Mouse (Mus musculus) stomach, embryonic 15.5 days (tissue): ENCODE measurements around the gene Pzp. TPM values are rescaled to one million over a fixed set of nuclear protein-coding genes. Genes with fewer than 3 reads are reported as not detected.

Experiments used
- ATAC-seq: fragments of 200-750 bp; cut with Nextera tagmentation; 2 replicates; pipeline ENCODE4 v1.8.0; 2017; ENCODE audit warnings: low read depth, moderate number of reproducible peaks, moderate TSS enrichment; ENCODE audit not compliant: insufficient read depth, low FRiP score
- H3K27ac ChIP-seq: fragments of 300-500 bp; sonication (generic); 2 replicates; pipeline ENCODE4 v1.5.1; 2015; ENCODE audit warnings: mild to moderate bottlenecking, inconsistent platforms
- H3K27me3 ChIP-seq: fragments of 300-500 bp; sonication (generic); replicated peaks from 2 replicates; pipeline ENCODE4 v1.6.1; 2015; ENCODE audit warnings: inconsistent platforms
- H3K36me3 ChIP-seq: fragments of 300-500 bp; sonication (generic); 2 replicates; pipeline ENCODE4 v1.6.1; 2015; ENCODE audit warnings: inconsistent platforms
- H3K4me1 ChIP-seq: fragments of 300-500 bp; sonication (generic); 2 replicates; pipeline ENCODE4 v1.6.1; 2015; ENCODE audit warnings: inconsistent platforms
- H3K4me2 ChIP-seq: fragments of 300-500 bp; sonication (generic); 2 replicates; pipeline ENCODE4 v1.6.1; 2015; ENCODE audit warnings: mild to moderate bottlenecking, inconsistent platforms
- H3K4me3 ChIP-seq: fragments of 300-500 bp; sonication (generic); replicated peaks from 2 replicates; pipeline ENCODE4 v1.5.1; 2015; ENCODE audit warnings: inconsistent platforms
- H3K9ac ChIP-seq: fragments of 300-500 bp; sonication (generic); 2 replicates; pipeline ENCODE4 v1.6.1; 2015; ENCODE audit warnings: inconsistent platforms
- H3K9me3 ChIP-seq: fragments of 300-500 bp; sonication (generic); 2 replicates; pipeline ENCODE4 v1.6.1; 2016; ENCODE audit warnings: inconsistent platforms
- WGBS: fragments of 180-500 bp; shearing (Covaris S2); methylation state at CpG from one replicate; pipeline ENCODE4 v1.1.7; 2015; 5-methylcytosine and 5-hydroxymethylcytosine counted together
- polyA plus RNA-seq: library from polyadenylated mRNA; unstranded; fragments of >200 nt; fragmentation: Nextera tagmentation; extraction: Ambion mirVana; gene quantifications from 2 replicates; pipeline ENCODE4 v1.2.1, GENCODE M21; 2015

Pzp gene
- polyA plus RNA-seq, 1 experiment from 2014 or later: 10.6 TPM

GRCm38 (mm10) chr6:128525801-128526200, 719 bp downstream of the Pzp start:
- Histone ChIP-seq H3K4me2 (no peak overlapping the region), H3K27ac (no peak overlapping the region), H3K9ac (no peak overlapping the region), H3K4me3 (no peak overlapping the region), H3K4me1 (no peaks in the 10 kb centered on the region), H3K9me3 (no peaks in the 10 kb centered on the region), H3K27me3 (no peaks in the 10 kb centered on the region), H3K36me3 (no peaks in the 10 kb centered on the region)
- ATAC-seq: no peak
- 81% methylated on average over 4 of the region's 4 CpGs for WGBS

GRCm38 (mm10) chr6:128523360-128523759, 3.2 kb downstream of the Pzp start:
- no peak for ATAC-seq
- 69% methylated on average over 3 of the region's 3 CpGs for WGBS
- Histone ChIP-seq H3K4me2 (no peak overlapping the region), H3K36me3 (no peaks in the 10 kb centered on the region), H3K4me1 (no peaks in the 10 kb centered on the region), H3K27ac (no peak overlapping the region), H3K9ac (no peak overlapping the region), H3K9me3 (no peaks in the 10 kb centered on the region), H3K27me3 (no peaks in the 10 kb centered on the region), H3K4me3 (no peak overlapping the region)

DNA sequence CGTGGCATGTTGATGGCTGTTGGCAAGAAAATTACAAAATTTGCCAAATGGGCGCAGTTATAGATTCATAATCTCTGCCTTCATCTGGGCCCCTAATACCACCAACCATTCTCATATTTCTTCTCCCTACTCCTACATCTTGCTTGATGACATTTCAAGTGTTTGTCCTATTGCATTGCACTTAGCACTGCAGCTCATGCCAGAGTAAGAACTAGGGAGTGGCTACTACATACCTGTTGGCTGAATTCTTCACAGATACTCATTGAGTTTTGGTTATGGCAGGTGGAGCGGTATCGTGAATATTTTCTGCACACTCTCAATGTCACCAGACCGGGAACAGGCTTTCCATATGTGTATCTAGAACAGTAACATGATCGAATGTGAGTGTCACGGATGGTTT, 7.4 kb downstream of the Pzp start:
- Histone ChIP-seq H3K36me3 (no peaks in the 10 kb centered on the region), H3K27me3 (no peaks in the 10 kb centered on the region), H3K4me3 (no peak overlapping the region), H3K4me2 (no peak overlapping the region), H3K4me1 (no peaks in the 10 kb centered on the region), H3K9ac (no peak overlapping the region), H3K27ac (no peak overlapping the region), H3K9me3 (no peaks in the 10 kb centered on the region)
- WGBS: 86% methylated on average over 7 of the region's 7 CpGs
- no peak for ATAC-seq

- no peaks in the 10 kb centered on the region for H3K36me3 ChIP-seq
Measured at GRCm38 (mm10) chr6:128505676-128506236, 20.8 kb downstream of the Pzp start.

GRCm38 (mm10) chr6:128504743-128505142, 21.8 kb downstream of the Pzp start:
- Histone ChIP-seq H3K36me3 (no peaks in the 10 kb centered on the region), H3K4me2 (no peak overlapping the region), H3K27ac (no peak overlapping the region), H3K9me3 (no peaks in the 10 kb centered on the region), H3K4me1 (no peaks in the 10 kb centered on the region), H3K27me3 (no peaks in the 10 kb centered on the region), H3K4me3 (no peak overlapping the region), H3K9ac (no peak overlapping the region)
- ATAC-seq: no peak
- 60% methylated on average over 5 of the region's 5 CpGs for WGBS

More at GRCm38 (mm10) chr6:128505676-128506236, 20.8 kb downstream of the Pzp start:
- Histone ChIP-seq H3K27me3 (no peaks in the 10 kb centered on the region), H3K4me2 (no peak overlapping the region), H3K4me3 (no peak overlapping the region), H3K9ac (no peak overlapping the region), H3K9me3 (no peaks in the 10 kb centered on the region), H3K4me1 (no peaks in the 10 kb centered on the region), H3K27ac (no peak overlapping the region)
- 73% methylated on average over 2 of the region's 2 CpGs for WGBS
- ATAC-seq: no peak

DNA sequence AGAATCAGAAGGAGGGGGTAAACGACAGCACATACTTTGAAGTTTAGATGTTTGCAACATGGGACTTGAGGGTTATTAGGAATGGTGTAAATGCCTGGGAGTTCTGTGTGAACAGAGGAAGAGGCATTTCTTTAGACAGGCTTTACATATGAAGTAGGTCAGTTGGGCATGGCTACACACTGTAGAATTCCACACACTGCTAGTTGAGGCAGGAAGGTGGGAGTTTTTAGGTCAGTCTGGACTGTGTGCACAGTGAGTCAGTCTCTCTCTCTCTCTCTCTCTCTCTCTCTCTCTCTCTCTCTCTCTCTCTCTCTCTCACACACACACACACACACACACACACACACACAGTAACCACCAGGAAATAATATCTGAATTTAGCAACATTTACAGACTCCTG, 31.2 kb downstream of the Pzp start:
- no peak for ATAC-seq
- WGBS: 76% methylated on average over 1 of the region's 1 CpGs
- H3K9me3 ChIP-seq: no peaks in the 10 kb centered on the region

DNA sequence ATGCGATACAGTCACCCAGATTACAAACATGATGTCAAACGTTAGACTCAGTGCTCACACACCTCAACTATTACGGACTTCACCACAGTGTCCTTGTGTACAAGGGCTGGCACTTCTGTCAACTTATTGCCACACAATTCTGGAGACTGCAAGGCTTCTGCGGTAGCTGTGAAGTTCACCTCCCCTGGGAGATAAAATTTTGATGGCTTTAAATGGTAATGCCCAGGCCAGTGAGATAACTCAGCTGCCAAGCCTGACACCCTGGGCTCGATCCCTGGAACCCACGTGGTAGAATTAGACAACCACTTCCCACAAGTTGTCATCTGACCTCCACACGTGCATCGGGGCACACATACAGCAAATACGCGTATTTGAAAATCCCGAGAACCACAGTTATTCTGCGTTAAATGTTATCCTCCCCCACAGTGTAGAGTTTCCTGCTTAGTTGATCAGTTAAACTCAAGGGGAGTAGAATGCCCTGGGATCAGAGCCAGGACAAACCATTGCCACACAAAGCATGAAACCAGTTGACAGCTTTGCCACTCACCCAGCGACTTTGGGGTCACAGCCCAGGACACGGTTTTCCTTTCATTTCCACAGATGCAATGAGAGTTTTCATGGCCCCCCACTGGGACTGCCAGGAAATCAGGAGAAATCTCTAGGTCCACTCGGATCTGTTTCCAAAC, 31.7 kb downstream of the Pzp start:
- Histone ChIP-seq H3K4me1 (no peaks in the 10 kb centered on the region), H3K4me3 (no peak overlapping the region), H3K9ac (no peak overlapping the region), H3K9me3 (no peaks in the 10 kb centered on the region), H3K4me2 (no peak overlapping the region), H3K36me3 (no peaks in the 10 kb centered on the region), H3K27ac (no peak overlapping the region), H3K27me3 (no peaks in the 10 kb centered on the region)
- no peak for ATAC-seq
- 68% methylated on average over 15 of the region's 15 CpGs for WGBS

More for the DNA sequence above, 31.2 kb downstream of the Pzp start:
- H3K27ac ChIP-seq: no peak overlapping the region
- H3K9ac ChIP-seq: no peak overlapping the region
- H3K4me1 ChIP-seq: no peaks in the 10 kb centered on the region
- no peak overlapping the region for H3K4me2 ChIP-seq
- H3K27me3 ChIP-seq: no peaks in the 10 kb centered on the region
- H3K36me3 ChIP-seq: no peaks in the 10 kb centered on the region
- no peak overlapping the region for H3K4me3 ChIP-seq

- Histone ChIP-seq H3K27ac (no peak overlapping the region), H3K4me3 (no peak overlapping the region), H3K9ac (no peak overlapping the region), H3K36me3 (no peaks in the 10 kb centered on the region), H3K4me2 (no peak overlapping the region), H3K27me3 (no peaks in the 10 kb centered on the region), H3K4me1 (no peaks in the 10 kb centered on the region), H3K9me3 (no peaks in the 10 kb centered on the region)
- no peak for ATAC-seq
- WGBS: 82% methylated on average over 4 of the region's 4 CpGs
Measured at GRCm38 (mm10) chr6:128491916-128492315, 34.6 kb downstream of the Pzp start.

DNA sequence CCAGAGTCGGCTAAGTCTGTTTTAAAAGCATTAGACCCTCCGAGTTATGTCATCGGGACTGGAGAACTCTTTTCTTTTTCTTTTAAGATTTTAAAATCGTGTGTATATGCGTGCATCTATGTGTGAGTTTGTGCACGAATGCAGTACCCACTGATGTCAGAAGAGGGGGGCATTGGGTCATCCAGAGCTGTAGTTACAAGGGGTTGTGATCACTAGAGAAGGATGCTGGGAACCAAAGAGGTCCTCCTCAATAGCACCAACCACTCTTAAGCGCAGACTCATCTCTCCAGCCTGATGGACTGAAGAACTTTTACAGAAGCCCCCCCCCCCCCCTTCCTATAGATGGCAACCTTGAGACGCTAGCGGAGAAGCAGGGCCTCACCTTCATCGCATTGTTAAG, 36.4 kb downstream of the Pzp start:
- no peak overlapping the region for H3K4me3 ChIP-seq
- no peaks in the 10 kb centered on the region for H3K36me3 ChIP-seq
- no peaks in the 10 kb centered on the region for H3K4me1 ChIP-seq
- H3K27ac ChIP-seq: no peak overlapping the region
- no peaks in the 10 kb centered on the region for H3K9me3 ChIP-seq
- no peak overlapping the region for H3K9ac ChIP-seq
- no peak for ATAC-seq
- no peaks in the 10 kb centered on the region for H3K27me3 ChIP-seq
- H3K4me2 ChIP-seq: no peak overlapping the region
- 91% methylated on average over 10 of the region's 10 CpGs for WGBS

DNA sequence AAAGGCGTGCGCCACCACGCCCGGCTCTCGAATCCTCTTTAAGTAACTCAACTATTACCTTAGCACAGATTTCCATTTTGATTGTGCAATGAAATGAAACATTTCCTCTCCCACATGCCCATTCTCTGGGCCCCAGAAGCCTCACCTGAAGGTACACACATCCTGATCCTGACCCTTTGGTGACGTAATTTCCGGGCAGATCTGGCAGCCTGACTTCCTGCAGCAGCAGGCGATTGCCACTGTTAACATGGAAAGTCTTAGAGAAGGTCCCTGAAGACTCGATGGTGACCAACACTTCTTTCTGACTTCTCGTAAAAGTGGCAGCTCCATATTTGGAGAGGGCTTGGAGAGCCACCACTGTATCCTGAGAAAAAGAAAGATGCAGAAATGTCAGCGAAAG, 38.8 kb downstream of the Pzp start:
- Histone ChIP-seq H3K9me3 (no peaks in the 10 kb centered on the region), H3K27ac (no peak overlapping the region), H3K4me2 (no peak overlapping the region), H3K27me3 (no peaks in the 10 kb centered on the region), H3K4me3 (no peak overlapping the region), H3K36me3 (no peaks in the 10 kb centered on the region), H3K9ac (no peak overlapping the region), H3K4me1 (no peaks in the 10 kb centered on the region)
- WGBS: 88% methylated on average over 11 of the region's 11 CpGs
- ATAC-seq: no peak

DNA sequence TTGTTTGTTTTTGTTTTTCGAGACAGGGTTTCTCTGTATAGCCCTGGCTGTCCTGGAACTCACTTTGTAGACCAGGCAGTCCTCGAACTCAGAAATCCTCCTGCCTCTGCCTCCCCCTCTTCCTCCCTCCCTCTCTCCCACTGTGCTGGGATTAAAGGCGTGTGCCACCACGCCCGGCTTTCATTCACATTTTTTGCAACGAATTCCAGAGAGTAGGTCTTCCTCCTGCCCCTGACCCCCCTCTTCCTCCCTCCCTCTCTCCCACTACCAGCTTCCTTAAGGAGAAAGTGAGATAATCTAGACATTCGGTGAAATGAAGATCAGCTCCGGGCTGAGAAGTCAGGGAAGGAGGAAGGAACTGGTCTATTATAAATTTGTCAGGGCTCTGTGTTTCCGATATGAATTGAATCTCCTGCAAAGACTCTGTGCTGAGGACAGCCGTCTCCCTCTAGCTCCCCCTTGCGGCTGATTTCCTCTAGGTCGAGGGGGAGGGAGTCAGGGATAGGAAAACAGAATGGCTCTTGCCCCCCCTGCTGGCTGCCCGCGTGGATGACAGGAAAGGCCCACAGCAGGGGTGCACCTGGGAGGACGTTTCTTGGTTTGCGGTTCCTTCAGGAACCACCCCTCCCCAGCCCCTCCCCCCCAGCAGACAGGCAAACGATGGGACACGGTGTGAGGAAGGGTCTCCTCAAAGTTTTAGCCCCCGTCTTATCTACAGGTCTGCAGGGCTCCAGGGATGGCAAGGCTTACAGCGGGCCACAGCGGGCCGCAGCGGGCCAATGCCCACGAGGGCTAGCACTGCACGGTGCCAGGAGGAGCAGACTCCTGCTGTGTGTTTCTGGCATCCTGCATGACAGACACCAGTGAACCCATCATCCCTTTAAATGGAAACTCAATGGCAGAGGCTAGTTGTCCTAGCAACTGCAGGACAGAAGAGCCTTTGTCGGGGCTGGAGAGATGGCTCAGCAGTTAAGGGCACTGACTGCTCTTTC, 46.8 kb downstream of the Pzp start:
- WGBS: 16% methylated on average over 26 of the region's 26 CpGs
- H3K9ac ChIP-seq: no peak overlapping the region
- ATAC-seq: peak; percentile 89

GRCm38 (mm10) chr6:128477495-128477894, 49.0 kb downstream of the Pzp start:
- H3K9me3 ChIP-seq: no peaks in the 10 kb centered on the region
- H3K9ac ChIP-seq: no peak overlapping the region
- H3K27me3 ChIP-seq: no peaks in the 10 kb centered on the region
- no peak overlapping the region for H3K4me3 ChIP-seq
- 26% methylated on average over 4 of the region's 4 CpGs for WGBS
- H3K27ac ChIP-seq: no peak overlapping the region
- no peak overlapping the region for H3K4me2 ChIP-seq
- no peaks in the 10 kb centered on the region for H3K36me3 ChIP-seq
- no peak for ATAC-seq
- no peaks in the 10 kb centered on the region for H3K4me1 ChIP-seq

More for the DNA sequence above, 46.8 kb downstream of the Pzp start:
- H3K4me1 ChIP-seq: no peaks in the 10 kb centered on the region
- no peaks in the 10 kb centered on the region for H3K9me3 ChIP-seq
- peak overlapping the region; percentile 44 for H3K4me2 ChIP-seq
- H3K4me3 ChIP-seq: peak overlapping the region; percentile 17; the same call in 1 of the 2 replicates
- H3K27ac ChIP-seq: no peak overlapping the region
- H3K36me3 ChIP-seq: no peaks in the 10 kb centered on the region
- no peaks in the 10 kb centered on the region for H3K27me3 ChIP-seq
